Mouse (Mus musculus) MEL (cell line): Measurements from ENCODE around the gene Hfe. TPM values are rescaled to one million over a fixed set of nuclear protein-coding genes. Genes with fewer than 3 reads are reported as not detected.

Source experiments
- DNase-seq: peaks from one replicate; pipeline ENCODE4 v3.0.0; 2011; ENCODE audit warnings: low read depth, low spot score
- H3K27ac ChIP-seq: 2 replicates; pipeline ENCODE4 v1.5.1; 2012; ENCODE audit warnings: low read depth, mild to moderate bottlenecking, control low read depth, low read length, moderate library complexity; ENCODE audit not compliant: control insufficient read depth
- H3K27me3 ChIP-seq, 2 experiments: fragments of 150-350 bp in 1 of 2; sonication (generic) in 1 of 2; 2 replicates each; pipeline ENCODE4 v1.6.1; 2012; ENCODE audit warnings: low read length in 2 of 2, mild to moderate bottlenecking in 2 of 2, improper control_type of control experiment in 1 of 2, moderate library complexity in 1 of 2; ENCODE audit not compliant: insufficient read depth in 2 of 2, control insufficient read depth in 1 of 2
- H3K36me3 ChIP-seq, 2 experiments: 2 replicates each; pipeline ENCODE4 v1.6.1; 2012 to 2014; ENCODE audit warnings: low read length in 2 of 2, improper control_type of control experiment in 1 of 2, inconsistent platforms in 1 of 2, mild to moderate bottlenecking in 1 of 2; ENCODE audit not compliant: insufficient read depth in 2 of 2, control insufficient read depth in 1 of 2
- H3K4me1 ChIP-seq, 2 experiments: fragments of 150-350 bp in 1 of 2; sonication (generic) in 1 of 2; 2 replicates each; pipeline ENCODE4 v1.6.1; 2012; ENCODE audit warnings: low read length in 2 of 2, improper control_type of control experiment in 1 of 2, mild to moderate bottlenecking in 1 of 2; ENCODE audit not compliant: insufficient read depth in 2 of 2, control insufficient read depth in 1 of 2
- H3K4me3 ChIP-seq, 2 experiments: fragments of 150-350 bp in 1 of 2; sonication (generic) in 1 of 2; 2 replicates each; pipeline ENCODE4 v1.5.1; 2012; ENCODE audit warnings: low read depth in 2 of 2, low read length in 2 of 2, mild to moderate bottlenecking in 2 of 2, moderate library complexity in 2 of 2, control low read depth in 1 of 2, improper control_type of control experiment in 1 of 2; ENCODE audit not compliant: control insufficient read depth in 1 of 2, insufficient read depth in 1 of 2
- H3K79me2 ChIP-seq: 2 replicates; pipeline ENCODE4 v1.6.1; 2012; ENCODE audit warnings: mild to moderate bottlenecking, low read length, moderate library complexity; ENCODE audit not compliant: control insufficient read depth, poor library complexity, insufficient read depth
- H3K9ac ChIP-seq: 2 replicates; pipeline ENCODE4 v1.6.1; 2012; ENCODE audit warnings: low read depth, mild to moderate bottlenecking, control low read depth, low read length, moderate library complexity; ENCODE audit not compliant: control insufficient read depth, poor library complexity, severe bottlenecking
- H3K9me3 ChIP-seq: fragments of 150-350 bp; sonication (generic); replicated peaks from 2 replicates; pipeline ENCODE4 v1.6.1; 2012; ENCODE audit warnings: mild to moderate bottlenecking, low read length, improper control_type of control experiment, moderate library complexity; ENCODE audit not compliant: insufficient read depth
- CHD1 ChIP-seq: IDR thresholded peaks from 2 replicates; pipeline ENCODE4 v1.6.1; 2012; ENCODE audit warnings: low read depth, mild to moderate bottlenecking, inconsistent platforms, low read length, improper control_type of control experiment
- CTCF ChIP-seq, 3 experiments: IDR thresholded peaks in 2 of 3; conservative IDR thresholded peaks in 1 of 3; 2 replicates each; pipeline ENCODE4 v1.5.1; 2011 to 2012; ENCODE audit warnings: low read length in 3 of 3, low read depth in 2 of 3, mild to moderate bottlenecking in 2 of 3, improper control_type of control experiment in 1 of 3, inconsistent platforms in 1 of 3, mixed read lengths in 1 of 3, moderate library complexity in 1 of 3; ENCODE audit not compliant: control insufficient read depth in 1 of 3, insufficient read depth in 1 of 3, poor library complexity in 1 of 3, severe bottlenecking in 1 of 3
- ETS1 ChIP-seq: IDR thresholded peaks from 2 replicates; pipeline ENCODE4 v1.6.1; 2012; ENCODE audit warnings: low read depth, mild to moderate bottlenecking, inconsistent platforms, low read length, improper control_type of control experiment, moderate library complexity
- MAZ ChIP-seq: IDR thresholded peaks from 2 replicates; pipeline ENCODE4 v1.6.1; 2012; ENCODE audit warnings: low read depth, mild to moderate bottlenecking, inconsistent platforms, low read length, improper control_type of control experiment
- MYC ChIP-seq: IDR thresholded peaks from 2 replicates; pipeline ENCODE4 v1.6.1; 2011; ENCODE audit warnings: low read depth, mild to moderate bottlenecking, low read length, improper control_type of control experiment, moderate library complexity
- POLR2A ChIP-seq, 2 experiments: IDR thresholded peaks; 2 replicates each; pipeline ENCODE4 v1.6.1; 2011 to 2012; ENCODE audit warnings: low read length in 2 of 2, mild to moderate bottlenecking in 2 of 2, control low read depth in 1 of 2, improper control_type of control experiment in 1 of 2, low read depth in 1 of 2, moderate library complexity in 1 of 2; ENCODE audit not compliant: control insufficient read depth in 1 of 2, insufficient read depth in 1 of 2, poor library complexity in 1 of 2
- SIN3A ChIP-seq: IDR thresholded peaks from 2 replicates; pipeline ENCODE4 v1.6.1; 2012; ENCODE audit warnings: low read length, improper control_type of control experiment, inconsistent platforms
- SMC3 ChIP-seq: IDR thresholded peaks from 2 replicates; pipeline ENCODE4 v1.6.1; 2011; ENCODE audit warnings: low read depth, low read length, improper control_type of control experiment
- TBP ChIP-seq: IDR thresholded peaks from 2 replicates; pipeline ENCODE4 v1.8.0; 2011; ENCODE audit warnings: low read depth, low read length, improper control_type of control experiment
- UBTF ChIP-seq: IDR thresholded peaks from 2 replicates; pipeline ENCODE4 v1.6.1; 2012; ENCODE audit warnings: low read depth, mild to moderate bottlenecking, inconsistent platforms, low read length, improper control_type of control experiment, moderate library complexity, borderline replicate concordance; ENCODE audit not compliant: insufficient read depth
- USF2 ChIP-seq, 2 experiments: IDR thresholded peaks; 2 replicates each; pipeline ENCODE4 v1.6.1; 2011 to 2012; ENCODE audit warnings: improper control_type of control experiment in 2 of 2, low read length in 2 of 2, borderline replicate concordance in 1 of 2, inconsistent platforms in 1 of 2, low read depth in 1 of 2, mild to moderate bottlenecking in 1 of 2; ENCODE audit not compliant: insufficient read depth in 1 of 2
- polyA plus RNA-seq, 2 experiments: library from polyadenylated mRNA; stranded (reverse) in 1 of 2; unstranded in 1 of 2; fragments of >175 nt in 1 of 2; fragments of >200 nt in 1 of 2; gene quantifications; 2 replicates each; pipeline versions ENCODE4 v1.2.1 to v1.2.4; 2012; ENCODE audit warnings: low replicate concordance in 2 of 2, low read depth in 1 of 2; ENCODE audit not compliant: insufficient read length in 2 of 2, insufficient read depth in 1 of 2, missing spikeins in 1 of 2
- total RNA-seq: library from RNA; depleted of rRNA; stranded (reverse); fragments of 300-350 nt; gene quantifications from 2 replicates; pipeline ENCODE4 v1.2.3, GENCODE M21; 2012

Hfe gene
- total and polyA plus RNA-seq, 3 experiments: not detected

- no peaks in the 10 kb centered on the region for H3K27me3 ChIP-seq
- H3K9me3 ChIP-seq: no peaks in the 10 kb centered on the region
- H3K4me1 ChIP-seq: peaks cover 0 to 28% of the 10 kb centered on the region in 2 experiments; a peak in 2 of 4 replicates
- peak overlapping the region; percentile 95 for H3K27ac ChIP-seq
- H3K4me3 ChIP-seq: peak overlapping the region; percentile 0 to 36; a peak in 3 of 4 replicates
- peaks cover 0 to 43% of the 10 kb centered on the region in 2 experiments; a peak in 2 of 4 replicates for H3K36me3 ChIP-seq
- H3K79me2 ChIP-seq: no peaks in the 10 kb centered on the region; the same call in 1 of the 2 replicates
- peak overlapping the region; percentile 65 for H3K9ac ChIP-seq
- peak; percentile 96 for DNase-seq
- peak; percentile 21; the same call in 1 of the 2 replicates for TF ChIP-seq TBP
- TF ChIP-seq ETS1: no peak
- TF ChIP-seq CTCF (IDR thresholded peaks at IDR 0.05 in 2 of 3, conservative IDR thresholded peaks at IDR 0.05 in 1 of 3; ENCODE audit: control insufficient read depth in 1 of 3, insufficient read depth in 1 of 3, low read depth in 2 of 3, low read length in 3 of 3, poor library complexity in 1 of 3, severe bottlenecking in 1 of 3): peak in 2 of 3 experiments; percentile 66 to 86; a peak in 4 of 6 replicates
- TF ChIP-seq MAZ: no peak
- no peak for TF ChIP-seq SIN3A
- peak; percentile 97 for TF ChIP-seq UBTF
- TF ChIP-seq POLR2A (IDR thresholded peaks at IDR 0.05; ENCODE audit: control insufficient read depth in 1 of 2, insufficient read depth in 1 of 2, low read depth in 1 of 2, low read length in 2 of 2, poor library complexity in 1 of 2): peak in 1 of 2 experiments; percentile 99; a peak in 1 of 4 replicates
- no peak for TF ChIP-seq MYC
- TF ChIP-seq, all 39 proteins: peak for 4
These were observed 13.0 kb downstream of the Hfe start for GRCm38 (mm10) chr13:23697491-23698299.

DNA sequence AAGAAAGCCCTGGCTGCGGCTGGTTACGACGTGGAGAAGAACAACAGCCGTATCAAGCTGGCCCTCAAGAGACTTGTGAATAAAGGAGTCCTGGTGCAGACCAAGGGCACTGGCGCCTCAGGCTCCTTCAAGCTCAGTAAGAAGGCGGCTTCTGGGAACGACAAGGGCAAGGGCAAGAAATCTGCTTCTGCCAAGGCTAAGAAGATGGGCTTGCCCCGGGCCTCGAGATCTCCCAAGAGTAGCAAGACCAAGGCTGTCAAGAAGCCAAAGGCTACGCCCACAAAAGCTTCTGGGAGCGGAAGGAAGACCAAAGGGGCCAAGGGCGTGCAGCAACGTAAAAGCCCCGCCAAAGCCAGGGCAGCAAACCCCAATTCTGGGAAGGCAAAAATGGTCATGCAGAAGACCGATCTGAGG is 14.6 kb downstream of the Hfe start:
- Histone ChIP-seq H3K9me3 (no peaks in the 10 kb centered on the region), H3K36me3 (peaks cover 0 to 39% of the 10 kb centered on the region in 2 experiments; a peak in 2 of 4 replicates), H3K79me2 (no peaks in the 10 kb centered on the region; the same call in 1 of the 2 replicates), H3K27ac (peak overlapping the region; percentile 92), H3K27me3 (no peaks in the 10 kb centered on the region), H3K4me1 (peaks cover 0 to 24% of the 10 kb centered on the region in 2 experiments; a peak in 2 of 4 replicates), H3K9ac (peak overlapping the region; percentile 65), H3K4me3 (peak overlapping the region; percentile 12 to 19)
- TF ChIP-seq SMC3 (no peak), TBP (peak; percentile 57), CTCF (IDR thresholded peaks at IDR 0.05 in 2 of 3, conservative IDR thresholded peaks at IDR 0.05 in 1 of 3; ENCODE audit: control insufficient read depth in 1 of 3, insufficient read depth in 1 of 3, low read depth in 2 of 3, low read length in 3 of 3, poor library complexity in 1 of 3, severe bottlenecking in 1 of 3) (no peak), CHD1 (no peak), UBTF (peak; percentile 85; the same call in 1 of the 2 replicates), POLR2A (IDR thresholded peaks at IDR 0.05; ENCODE audit: control insufficient read depth in 1 of 2, insufficient read depth in 1 of 2, low read depth in 1 of 2, low read length in 2 of 2, poor library complexity in 1 of 2) (peak; percentile 44 to 46; a peak in 1 of 4 replicates), USF2 (IDR thresholded peaks at IDR 0.05; ENCODE audit: borderline replicate concordance in 1 of 2, insufficient read depth in 1 of 2, low read depth in 1 of 2, low read length in 2 of 2) (no peak)
- DNase-seq: peak; percentile 95
